Mouse (Mus musculus): Measurements from ENCODE around the gene Gm20388. TPM values are rescaled to one million over a fixed set of nuclear protein-coding genes. Genes with fewer than 3 reads are reported as not detected.

Gm20388 gene
- total RNA-seq, 1 experiment = 27.0 TPM

GRCm38 (mm10) chr8:122739102-122739725 is 2828.6 kb downstream of the Gm20388 start:
- no peak overlapping the region; the same call in 1 of the 2 replicates for H3K9ac ChIP-seq (ENCODE audit: insufficient read depth, low read depth, low read length, poor library complexity, severe bottlenecking)
- H3K4me1 ChIP-seq (ENCODE audit: control insufficient read depth in 2 of 2, insufficient read depth in 2 of 2, low read length in 2 of 2, poor library complexity in 1 of 2) = peaks cover 0 to 4% of the 10 kb centered on the region in 2 experiments; a peak in 1 of 4 replicates
- no peak overlapping the region for H3K27ac ChIP-seq (ENCODE audit: insufficient read depth, low read depth, low read length, poor library complexity, severe bottlenecking)
- no peak overlapping the region; a peak in 1 of 4 replicates for H3K4me3 ChIP-seq (ENCODE audit: insufficient read depth in 1 of 2, low read depth in 1 of 2, low read length in 2 of 2, poor library complexity in 1 of 2, severe bottlenecking in 1 of 2)
- DNase-seq (ENCODE audit: low read depth, low spot score) = no peak
- H3K9me3 ChIP-seq (ENCODE audit: control insufficient read depth, insufficient read depth, low read depth, low read length) = no peaks in the 10 kb centered on the region
- in situ Hi-C loops (cut with MboI; ENCODE audit: low sequenced_read_pairs in 2 of 2, unreplicated experiment in 2 of 2) = no loop called here
- H3K36me3 ChIP-seq (ENCODE audit: control insufficient read depth, insufficient read depth, low read length, poor library complexity, severe bottlenecking) = no peaks in the 10 kb centered on the region
- TF ChIP-seq MAFK (IDR thresholded peaks at IDR 0.05; ENCODE audit: insufficient read depth, low read depth, low read length) = no peak
- no peak for TF ChIP-seq CHD2 (IDR thresholded peaks at IDR 0.05; ENCODE audit: low read depth, low read length)
- no peak for TF ChIP-seq ZC3H11A (IDR thresholded peaks at IDR 0.05; ENCODE audit: borderline replicate concordance, low read depth, low read length)
- no peak for TF ChIP-seq ZNF384 (IDR thresholded peaks at IDR 0.05; ENCODE audit: low read depth, low read length)
- TF ChIP-seq HCFC1 (IDR thresholded peaks at IDR 0.05; ENCODE audit: borderline replicate concordance, insufficient read depth, low read length) = no peak

DNA sequence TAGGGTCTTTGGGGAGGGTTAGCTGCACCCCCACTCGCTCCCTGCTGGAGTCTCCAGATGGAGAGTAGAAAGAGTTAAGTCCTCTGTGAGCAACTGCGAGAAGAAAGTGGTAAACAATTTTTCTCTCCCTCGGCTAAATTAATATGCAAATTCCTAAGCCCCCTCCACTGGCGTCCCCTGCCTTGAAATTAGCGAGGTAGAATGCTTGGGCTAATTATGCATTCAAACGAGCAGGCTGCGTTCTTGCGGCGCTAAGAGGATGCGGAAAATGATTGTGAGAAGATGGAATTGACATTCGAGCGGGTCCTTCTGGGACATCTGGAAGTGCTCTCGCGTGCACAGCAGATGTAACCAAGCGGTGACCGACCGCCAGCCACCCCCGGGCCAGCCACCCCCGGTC is 2831.8 kb downstream of the Gm20388 start:
- Histone ChIP-seq H3K36me3 (ENCODE audit: control insufficient read depth, insufficient read depth, low read length, poor library complexity, severe bottlenecking) (no peaks in the 10 kb centered on the region), H3K4me1 (ENCODE audit: control insufficient read depth in 2 of 2, insufficient read depth in 2 of 2, low read length in 2 of 2, poor library complexity in 1 of 2) (peaks cover 0 to 8% of the 10 kb centered on the region in 2 experiments; a peak in 1 of 4 replicates), H3K9ac (ENCODE audit: insufficient read depth, low read depth, low read length, poor library complexity, severe bottlenecking) (no peak overlapping the region), H3K27ac (ENCODE audit: insufficient read depth, low read depth, low read length, poor library complexity, severe bottlenecking) (no peak overlapping the region), H3K4me3 (ENCODE audit: insufficient read depth in 1 of 2, low read depth in 1 of 2, low read length in 2 of 2, poor library complexity in 1 of 2, severe bottlenecking in 1 of 2) (no peak overlapping the region), H3K9me3 (ENCODE audit: control insufficient read depth, insufficient read depth, low read depth, low read length) (no peaks in the 10 kb centered on the region)
- in situ Hi-C loops (cut with MboI; ENCODE audit: low sequenced_read_pairs in 2 of 2, unreplicated experiment in 2 of 2) = no loop called here
- no peak for DNase-seq (ENCODE audit: low read depth, low spot score)
- TF ChIP-seq CHD2 (IDR thresholded peaks at IDR 0.05; ENCODE audit: low read depth, low read length) (no peak), ZNF384 (IDR thresholded peaks at IDR 0.05; ENCODE audit: low read depth, low read length) (no peak), MAFK (IDR thresholded peaks at IDR 0.05; ENCODE audit: insufficient read depth, low read depth, low read length) (no peak), ZC3H11A (IDR thresholded peaks at IDR 0.05; ENCODE audit: borderline replicate concordance, low read depth, low read length) (no peak), HCFC1 (IDR thresholded peaks at IDR 0.05; ENCODE audit: borderline replicate concordance, insufficient read depth, low read length) (no peak)

DNA sequence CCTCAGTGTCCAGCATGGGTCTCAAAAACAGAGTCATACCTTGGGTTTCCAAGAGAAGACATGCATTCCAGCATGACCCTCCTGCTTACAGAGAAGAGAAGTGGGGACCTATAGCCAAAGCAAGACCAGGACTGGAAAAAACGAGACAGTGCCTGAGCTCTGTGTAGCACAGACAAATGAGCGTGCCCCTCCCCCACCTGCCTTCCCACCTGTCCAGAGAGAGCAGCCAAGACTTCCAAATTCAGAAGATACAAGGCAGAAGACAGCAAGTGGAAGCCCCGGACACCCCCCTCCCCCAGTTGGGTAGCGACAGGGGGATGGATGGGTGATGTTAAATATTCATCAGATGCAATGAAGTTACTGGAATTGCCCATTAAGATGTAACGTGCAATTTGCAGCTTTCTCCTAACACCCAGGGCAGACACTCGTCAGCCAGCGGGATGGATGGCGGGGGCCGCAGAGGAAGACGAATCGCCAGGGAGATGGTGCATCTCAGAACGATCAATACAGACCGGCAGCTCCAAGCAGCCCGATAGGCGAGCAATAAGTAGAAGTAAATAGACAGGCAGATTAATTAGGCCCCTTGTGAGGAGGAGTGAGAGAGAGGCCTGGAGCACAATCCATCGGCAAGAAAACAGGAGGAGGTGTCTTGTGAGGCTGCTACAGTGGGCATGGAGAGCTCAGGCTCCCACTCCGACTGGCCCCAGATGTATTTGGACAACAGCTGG is 2834.5 kb downstream of the Gm20388 start:
- peaks cover 0 to 4% of the 10 kb centered on the region in 2 experiments; a peak in 1 of 4 replicates for H3K4me1 ChIP-seq (ENCODE audit: control insufficient read depth in 2 of 2, insufficient read depth in 2 of 2, low read length in 2 of 2, poor library complexity in 1 of 2)
- DNase-seq (ENCODE audit: low read depth, low spot score) = no peak
- TF ChIP-seq ZNF384 (IDR thresholded peaks at IDR 0.05; ENCODE audit: low read depth, low read length) (no peak), CHD2 (IDR thresholded peaks at IDR 0.05; ENCODE audit: low read depth, low read length) (no peak), MAFK (IDR thresholded peaks at IDR 0.05; ENCODE audit: insufficient read depth, low read depth, low read length) (no peak), ZC3H11A (IDR thresholded peaks at IDR 0.05; ENCODE audit: borderline replicate concordance, low read depth, low read length) (no peak), HCFC1 (IDR thresholded peaks at IDR 0.05; ENCODE audit: borderline replicate concordance, insufficient read depth, low read length) (no peak)
- no peak overlapping the region for H3K4me3 ChIP-seq (ENCODE audit: insufficient read depth in 1 of 2, low read depth in 1 of 2, low read length in 2 of 2, poor library complexity in 1 of 2, severe bottlenecking in 1 of 2)
- in situ Hi-C loops (cut with MboI; ENCODE audit: low sequenced_read_pairs in 2 of 2, unreplicated experiment in 2 of 2) = no loop called here
- H3K9me3 ChIP-seq (ENCODE audit: control insufficient read depth, insufficient read depth, low read depth, low read length) = no peaks in the 10 kb centered on the region
- H3K36me3 ChIP-seq (ENCODE audit: control insufficient read depth, insufficient read depth, low read length, poor library complexity, severe bottlenecking) = no peaks in the 10 kb centered on the region
- H3K27ac ChIP-seq (ENCODE audit: insufficient read depth, low read depth, low read length, poor library complexity, severe bottlenecking) = no peak overlapping the region
- no peak overlapping the region for H3K9ac ChIP-seq (ENCODE audit: insufficient read depth, low read depth, low read length, poor library complexity, severe bottlenecking)

- in situ Hi-C loops (cut with MboI; ENCODE audit: low sequenced_read_pairs in 2 of 2, unreplicated experiment in 2 of 2) = no loop called here
- TF ChIP-seq MAFK (IDR thresholded peaks at IDR 0.05; ENCODE audit: insufficient read depth, low read depth, low read length) (no peak), ZC3H11A (IDR thresholded peaks at IDR 0.05; ENCODE audit: borderline replicate concordance, low read depth, low read length) (no peak), ZNF384 (IDR thresholded peaks at IDR 0.05; ENCODE audit: low read depth, low read length) (no peak), CHD2 (IDR thresholded peaks at IDR 0.05; ENCODE audit: low read depth, low read length) (no peak), HCFC1 (IDR thresholded peaks at IDR 0.05; ENCODE audit: borderline replicate concordance, insufficient read depth, low read length) (no peak)
- no peak overlapping the region for H3K9ac ChIP-seq (ENCODE audit: insufficient read depth, low read depth, low read length, poor library complexity, severe bottlenecking)
- H3K9me3 ChIP-seq (ENCODE audit: control insufficient read depth, insufficient read depth, low read depth, low read length) = no peaks in the 10 kb centered on the region
- H3K27ac ChIP-seq (ENCODE audit: insufficient read depth, low read depth, low read length, poor library complexity, severe bottlenecking) = no peak overlapping the region
- no peaks in the 10 kb centered on the region for H3K36me3 ChIP-seq (ENCODE audit: control insufficient read depth, insufficient read depth, low read length, poor library complexity, severe bottlenecking)
- DNase-seq (ENCODE audit: low read depth, low spot score) = no peak
- no peak overlapping the region for H3K4me3 ChIP-seq (ENCODE audit: insufficient read depth in 1 of 2, low read depth in 1 of 2, low read length in 2 of 2, poor library complexity in 1 of 2, severe bottlenecking in 1 of 2)
- H3K4me1 ChIP-seq (ENCODE audit: control insufficient read depth in 2 of 2, insufficient read depth in 2 of 2, low read length in 2 of 2, poor library complexity in 1 of 2) = peaks cover 0 to 4% of the 10 kb centered on the region in 2 experiments; a peak in 1 of 4 replicates
Observed at GRCm38 (mm10) chr8:122745750-122746275, 2835.2 kb downstream of the Gm20388 start.
